9 mouse cellular contexts compared by ENCODE assay signal in genomic region chr7:73583400-73583799, GRCm38 (mm10). TPM values are rescaled to one million over a fixed set of nuclear protein-coding genes. Genes with fewer than 3 reads are reported as not detected.
DNase-seq lines count a peak whose midpoint lies in the region; ATAC-seq lines count a peak whose summit lies in the region.
"Had no signal": no experiment of that assay in that cellular context is flagged by ENCODE, and none has a peak within 500 bp of the region (broad histone marks: within the 10 kb centered on the region; RNA-seq: fewer than 3 reads in every experiment).

No protein-coding gene starts in this region.

- H3K4me2 ChIP-seq in hindbrain, embryonic 13.5 days, result no peak overlapping the region
- no peak overlapping the region for H3K4me2 ChIP-seq in hindbrain, embryonic 11.5 days (replicated peaks; ENCODE audit: low read depth, low read length)
- no peak overlapping the region for H3K4me2 ChIP-seq in intestine, embryonic 15.5 days (replicated peaks)
- H3K4me2 ChIP-seq: limb, embryonic 12.5 days had no signal

- H3K9ac ChIP-seq in hindbrain, embryonic 13.5 days, result no peak overlapping the region
- H3K9ac ChIP-seq in hindbrain, embryonic 11.5 days (ENCODE audit: low read depth, low read length), result no peak overlapping the region
- no peak overlapping the region for H3K9ac ChIP-seq in intestine, embryonic 15.5 days
- H3K9ac ChIP-seq: limb, embryonic 12.5 days had no signal

- no peak overlapping the region for H3K4me3 ChIP-seq in hindbrain, embryonic 13.5 days
- no peak overlapping the region for H3K4me3 ChIP-seq in hindbrain, embryonic 11.5 days (ENCODE audit: low read depth, low read length)
- no peak overlapping the region for H3K4me3 ChIP-seq in intestine, embryonic 15.5 days (replicated peaks)
- H3K4me3 ChIP-seq: limb, embryonic 12.5 days had no signal

- no peaks in the 10 kb centered on the region for H3K27me3 ChIP-seq in hindbrain, embryonic 13.5 days
- H3K27me3 ChIP-seq in hindbrain, embryonic 11.5 days (ENCODE audit: control insufficient read depth, insufficient read depth, low read length), result no peaks in the 10 kb centered on the region
- no peaks in the 10 kb centered on the region for H3K27me3 ChIP-seq in intestine, embryonic 15.5 days (replicated peaks)
- H3K27me3 ChIP-seq: limb, embryonic 12.5 days; Patski had no signal

- no peaks in the 10 kb centered on the region for H3K36me3 ChIP-seq in hindbrain, embryonic 13.5 days
- no peaks in the 10 kb centered on the region for H3K36me3 ChIP-seq in hindbrain, embryonic 11.5 days (ENCODE audit: control insufficient read depth, insufficient read depth, low read length)
- no peaks in the 10 kb centered on the region for H3K36me3 ChIP-seq in intestine, embryonic 15.5 days
- H3K36me3 ChIP-seq: limb, embryonic 12.5 days had no signal

- peak overlapping the region; percentile 75; the same call in 1 of the 2 replicates for H3K27ac ChIP-seq in hindbrain, embryonic 13.5 days
- no peak overlapping the region for H3K27ac ChIP-seq in hindbrain, embryonic 11.5 days (ENCODE audit: low read depth, low read length)
- peak overlapping the region; percentile 88; the same call in 1 of the 2 replicates for H3K27ac ChIP-seq in intestine, embryonic 15.5 days

- no peak for DNase-seq in hindbrain, embryonic 11.5 days (ENCODE audit: low spot score)
- peak; percentile 60 for DNase-seq in thymus, postnatal 0 days (ENCODE audit: low spot score)
- no peak for DNase-seq in thymus, postnatal 36 days
- no peak for DNase-seq in cerebellum, postnatal 10 days
- DNase-seq in spleen, postnatal 36 days (ENCODE audit: low spot score in 2 of 2), result no peak

- H3K9me3 ChIP-seq in hindbrain, embryonic 13.5 days, result no peaks in the 10 kb centered on the region
- no peaks in the 10 kb centered on the region for H3K9me3 ChIP-seq in hindbrain, embryonic 11.5 days (ENCODE audit: control insufficient read depth, low read length)
- no peaks in the 10 kb centered on the region for H3K9me3 ChIP-seq in intestine, embryonic 15.5 days
- H3K9me3 ChIP-seq: limb, embryonic 12.5 days had no signal

- peaks cover 7% of the 10 kb centered on the region for H3K4me1 ChIP-seq in hindbrain, embryonic 13.5 days (replicated peaks)
- peaks cover 3% of the 10 kb centered on the region; the same call in 1 of the 2 replicates for H3K4me1 ChIP-seq in hindbrain, embryonic 11.5 days (replicated peaks; ENCODE audit: control insufficient read depth, insufficient read depth, low read length)
- peaks cover 28% of the 10 kb centered on the region for H3K4me1 ChIP-seq in intestine, embryonic 15.5 days (replicated peaks)

- 75% methylated on average over 7 of the region's 7 CpGs for WGBS in hindbrain, embryonic 13.5 days
- WGBS in hindbrain, embryonic 11.5 days, result 80% methylated on average over 7 of the region's 7 CpGs
- WGBS in intestine, embryonic 15.5 days, result 78% methylated on average over 7 of the region's 7 CpGs

- no peak for ATAC-seq in hindbrain, embryonic 13.5 days (ENCODE audit: low FRiP score)
- ATAC-seq in hindbrain, embryonic 11.5 days (ENCODE audit: low FRiP score), result no peak
- ATAC-seq in intestine, embryonic 15.5 days, result no peak
- ATAC-seq: Patski had no signal

RNA-seq across cellular contexts. Expression of gene Chd2, which starts 41.8 kb away (rescaled TPM):
- polyA plus RNA-seq in hindbrain, embryonic 13.5 days (2015; fragmentation: Nextera tagmentation; extraction: Ambion mirVana), result 44.7 and 53.5 TPM in 2 replicates
- polyA plus RNA-seq in hindbrain, embryonic 11.5 days (2014; fragmentation: Nextera tagmentation; extraction: Ambion mirVana), result 45.4 and 64.4 TPM in 2 replicates
- 52.6 and 64.2 TPM in 2 replicates for polyA plus RNA-seq in thymus, postnatal 0 days (2015; fragmentation: Nextera tagmentation; extraction: Ambion mirVana)
- 39.3 and 46.0 TPM in 2 replicates for polyA plus RNA-seq in intestine, embryonic 15.5 days (2015; fragmentation: Nextera tagmentation; extraction: Ambion mirVana)
